Mouse (Mus musculus): Measurements from ENCODE around the gene Fbxl18. TPM values are rescaled to one million over a fixed set of nuclear protein-coding genes. Genes with fewer than 3 reads are reported as not detected.

The Fbxl18 gene
- total and polyA plus RNA-seq, 3 experiments, result 4.6 to 7.4 TPM; not detected in 1

DNA sequence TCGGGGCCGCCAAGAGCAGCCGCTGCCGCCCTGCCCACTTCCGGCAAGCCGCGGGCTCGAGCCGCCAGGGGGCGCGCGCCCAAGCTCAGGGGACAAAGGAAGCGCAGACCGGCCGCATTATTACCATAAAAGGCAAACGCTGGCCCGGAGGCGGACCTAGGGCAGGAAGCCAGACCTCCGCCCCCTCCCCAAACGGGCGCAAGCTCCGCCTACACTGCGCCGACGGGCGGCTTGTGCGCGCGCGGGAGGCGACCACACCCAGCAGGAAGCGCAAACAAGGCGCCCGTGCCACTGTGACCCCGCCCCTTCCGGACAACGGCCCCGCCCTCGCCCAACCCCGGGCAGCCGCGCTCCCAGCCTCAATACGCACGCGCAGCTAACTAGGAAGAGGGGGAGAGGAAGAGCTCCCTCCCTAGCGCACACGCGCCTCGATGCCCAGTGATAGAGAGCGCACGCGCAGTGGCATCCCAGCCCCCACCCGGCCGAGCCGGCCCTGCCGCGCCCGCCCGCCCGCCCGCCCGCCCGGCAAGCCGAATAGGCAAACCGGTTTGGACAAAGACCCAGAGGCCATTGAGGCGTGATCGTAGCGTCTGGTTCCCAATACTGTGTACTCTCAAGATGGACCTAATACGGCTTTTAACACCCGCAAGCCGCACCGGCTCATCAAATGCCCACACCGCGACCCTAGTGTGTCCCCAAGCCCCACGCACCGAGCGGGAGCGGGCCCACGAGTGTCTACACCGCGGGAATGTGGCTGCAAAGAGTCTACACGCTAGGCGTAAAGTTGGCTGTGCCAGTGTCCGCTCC, 10.7 kb upstream of the Fbxl18 start (continued):
- TF ChIP-seq E2F4 (IDR thresholded peaks at IDR 0.05; ENCODE audit: borderline replicate concordance, low read depth, low read length) (peak; percentile 42; the same call in 1 of the 2 replicates), BHLHE40 (IDR thresholded peaks at IDR 0.05; ENCODE audit: borderline replicate concordance, low read depth, low read length) (peak; percentile 85), TCF12 (IDR thresholded peaks at IDR 0.05; ENCODE audit: low read depth, low read length) (peak; percentile 50), ZNF384 (IDR thresholded peaks at IDR 0.05; ENCODE audit: low read depth, low read length) (peak; percentile 58), POLR2A (IDR thresholded peaks at IDR 0.05; ENCODE audit: control insufficient read depth in 1 of 2, insufficient read depth in 1 of 2, low read depth in 1 of 2, low read length in 2 of 2, poor library complexity in 1 of 2) (no peak; a peak in 1 of 4 replicates), NRF1 (IDR thresholded peaks at IDR 0.05; ENCODE audit: insufficient read depth, low read depth, low read length, poor library complexity, severe bottlenecking) (peak; percentile 88), ELF1 (IDR thresholded peaks at IDR 0.05; ENCODE audit: low read depth, low read length) (peak; percentile 88), TBP (IDR thresholded peaks at IDR 0.05; ENCODE audit: low read depth, low read length) (peak; percentile 53; the same call in 1 of the 2 replicates)

DNA sequence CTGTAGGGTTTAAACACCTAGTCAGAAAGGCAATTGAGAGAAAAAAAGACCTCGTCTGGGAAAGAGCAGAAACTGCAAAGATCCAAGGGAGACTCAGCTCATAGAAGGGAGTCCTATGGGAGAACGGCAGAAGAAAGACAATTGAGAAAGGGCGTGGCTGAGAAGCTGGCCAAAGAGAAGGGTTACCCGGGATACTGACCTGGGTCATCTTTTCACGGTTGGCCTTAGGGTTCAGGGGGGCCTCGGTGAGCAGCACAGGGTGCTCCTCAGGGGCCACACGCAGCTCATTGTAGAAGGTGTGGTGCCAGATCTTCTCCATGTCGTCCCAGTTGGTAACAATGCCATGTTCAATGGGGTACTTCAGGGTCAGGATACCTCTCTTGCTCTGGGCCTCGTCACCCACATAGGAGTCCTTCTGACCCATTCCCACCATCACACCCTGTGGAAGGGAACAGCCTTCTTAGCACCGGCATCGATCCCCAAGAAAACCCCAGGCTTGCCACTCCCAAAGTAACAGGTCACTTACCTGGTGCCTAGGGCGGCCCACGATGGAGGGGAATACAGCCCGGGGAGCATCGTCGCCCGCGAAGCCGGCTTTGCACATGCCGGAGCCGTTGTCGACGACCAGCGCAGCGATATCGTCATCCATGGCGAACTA, 9.9 kb upstream of the Fbxl18 start:
- Histone ChIP-seq H3K27me3 (ENCODE audit: control insufficient read depth in 1 of 2, insufficient read depth in 2 of 2, low read length in 2 of 2) (no peaks in the 10 kb centered on the region), H3K36me3 (ENCODE audit: control insufficient read depth in 1 of 2, insufficient read depth in 2 of 2, low read length in 2 of 2) (peaks cover 13 to 32% of the 10 kb centered on the region in 2 experiments), H3K9ac (ENCODE audit: control insufficient read depth, low read depth, low read length, poor library complexity, severe bottlenecking) (peak overlapping the region; percentile 90), H3K9me3 (replicated peaks; ENCODE audit: insufficient read depth, low read length) (no peaks in the 10 kb centered on the region), H3K4me3 (ENCODE audit: control insufficient read depth in 1 of 2, insufficient read depth in 1 of 2, low read depth in 2 of 2, low read length in 2 of 2) (peak overlapping the region; percentile 66 to 87), H3K4me1 (ENCODE audit: control insufficient read depth in 1 of 2, insufficient read depth in 2 of 2, low read length in 2 of 2) (peaks cover 11 to 37% of the 10 kb centered on the region in 2 experiments), H3K27ac (ENCODE audit: control insufficient read depth, low read depth, low read length) (peak overlapping the region; percentile 68), H3K79me2 (ENCODE audit: control insufficient read depth, insufficient read depth, low read length, poor library complexity) (peaks cover 22% of the 10 kb centered on the region)
- no peak for TF ChIP-seq NELFE (IDR thresholded peaks at IDR 0.05; ENCODE audit: low read depth, low read length)
- TF ChIP-seq POLR2A (IDR thresholded peaks at IDR 0.05; ENCODE audit: control insufficient read depth in 1 of 2, insufficient read depth in 1 of 2, low read depth in 1 of 2, low read length in 2 of 2, poor library complexity in 1 of 2), result peak in 1 of 2 experiments; percentile 32; a peak in 1 of 4 replicates
- DNase-seq (ENCODE audit: low read depth, low spot score), result no peak

DNA sequence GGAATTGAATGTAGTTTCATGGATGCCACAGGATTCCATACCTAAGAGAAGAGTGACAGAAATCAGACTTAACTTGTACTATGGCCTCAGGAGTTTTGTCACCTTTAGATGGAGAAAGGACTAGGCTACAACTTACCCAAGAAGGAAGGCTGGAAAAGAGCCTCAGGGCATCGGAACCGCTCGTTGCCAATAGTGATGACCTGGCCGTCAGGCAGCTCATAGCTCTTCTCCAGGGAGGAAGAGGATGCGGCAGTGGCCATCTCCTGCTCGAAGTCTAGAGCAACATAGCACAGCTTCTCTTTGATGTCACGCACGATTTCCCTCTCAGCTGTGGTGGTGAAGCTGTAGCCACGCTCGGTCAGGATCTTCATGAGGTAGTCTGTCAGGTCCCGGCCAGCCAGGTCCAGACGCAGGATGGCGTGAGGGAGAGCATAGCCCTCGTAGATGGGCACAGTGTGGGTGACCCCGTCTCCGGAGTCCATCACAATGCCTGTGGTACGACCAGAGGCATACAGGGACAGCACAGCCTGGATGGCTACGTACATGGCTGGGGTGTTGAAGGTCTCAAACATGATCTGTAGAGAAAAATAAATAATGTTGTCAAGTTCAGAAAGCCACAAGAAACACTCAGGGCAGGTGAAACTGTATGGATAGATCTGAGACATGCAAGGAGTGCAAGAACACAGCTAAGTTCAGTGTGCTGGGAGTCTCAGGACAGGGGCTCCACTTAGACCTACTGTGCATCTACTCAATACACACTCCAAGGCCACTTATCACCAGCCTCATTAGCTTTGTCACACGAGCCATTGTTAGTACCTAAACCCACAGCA, 9.2 kb upstream of the Fbxl18 start:
- 0 out of 2 replicates have a peak, but pooled peaks have one; percentile 20 for TF ChIP-seq CHD1 (IDR thresholded peaks at IDR 0.05; ENCODE audit: low read depth, low read length)
- TF ChIP-seq ZC3H11A (IDR thresholded peaks at IDR 0.05; ENCODE audit: low read depth, low read length), result no peak
- TF ChIP-seq KAT2A (conservative IDR thresholded peaks at IDR 0.05; ENCODE audit: low read depth, low read length), result no peak
- no peak for TF ChIP-seq MEF2A (IDR thresholded peaks at IDR 0.05; ENCODE audit: extremely low read depth, insufficient replicate concordance, low read depth, low read length, poor library complexity, severe bottlenecking)
- peak; percentile 32; the same call in 1 of the 2 replicates for TF ChIP-seq POLR2AphosphoS2 (IDR thresholded peaks at IDR 0.05; ENCODE audit: low read length)
- Histone ChIP-seq H3K27me3 (ENCODE audit: control insufficient read depth in 1 of 2, insufficient read depth in 2 of 2, low read length in 2 of 2) (no peaks in the 10 kb centered on the region), H3K4me3 (ENCODE audit: control insufficient read depth in 1 of 2, insufficient read depth in 1 of 2, low read depth in 2 of 2, low read length in 2 of 2) (peak overlapping the region; percentile 66 to 87), H3K79me2 (ENCODE audit: control insufficient read depth, insufficient read depth, low read length, poor library complexity) (peaks cover 20% of the 10 kb centered on the region), H3K4me1 (ENCODE audit: control insufficient read depth in 1 of 2, insufficient read depth in 2 of 2, low read length in 2 of 2) (peaks cover 5 to 30% of the 10 kb centered on the region in 2 experiments), H3K36me3 (ENCODE audit: control insufficient read depth in 1 of 2, insufficient read depth in 2 of 2, low read length in 2 of 2) (peaks cover 13 to 25% of the 10 kb centered on the region in 2 experiments), H3K27ac (ENCODE audit: control insufficient read depth, low read depth, low read length) (peak overlapping the region; percentile 68), H3K9ac (ENCODE audit: control insufficient read depth, low read depth, low read length, poor library complexity, severe bottlenecking) (peak overlapping the region; percentile 90), H3K9me3 (replicated peaks; ENCODE audit: insufficient read depth, low read length) (no peaks in the 10 kb centered on the region)
- DNase-seq (ENCODE audit: low read depth, low spot score), result no peak
